Mouse (Mus musculus) heart, embryonic 16.5 days (tissue): ENCODE measurements at regions not wholly inside any gene's neighbourhood (a gene's known extent, or its start where the extent isn't known, plus 50 kb on each side); places are given as distances from the start of the nearest gene placed in this dataset.
"Not testable (repeated sequence)": the region's sequence is repeated elsewhere in the genome, so short reads cannot be mapped to it uniquely, and the experiment has no call there.

Experiments
- ATAC-seq: fragments of 200-750 bp; cut with Nextera tagmentation; replicated peaks from 2 replicates; pipeline ENCODE4 v1.8.0; 2017; ENCODE audit warnings: moderate number of reproducible peaks; ENCODE audit not compliant: insufficient read depth, low FRiP score; ENCODE audit errors: extremely low read depth
- H3K27ac ChIP-seq: fragments of 300-500 bp; sonication (generic); 2 replicates; pipeline ENCODE4 v1.5.1; 2014; ENCODE audit warnings: mild to moderate bottlenecking, low read length, control low read depth, moderate library complexity
- H3K27me3 ChIP-seq: fragments of 300-500 bp; sonication (generic); 2 replicates; pipeline ENCODE4 v1.6.1; 2014; ENCODE audit warnings: low read length, mixed read lengths; ENCODE audit not compliant: control insufficient read depth, insufficient read depth
- H3K36me3 ChIP-seq: fragments of 300-500 bp; sonication (generic); 2 replicates; pipeline ENCODE4 v1.6.1; 2014; ENCODE audit not compliant: control insufficient read depth, insufficient read depth
- H3K4me1 ChIP-seq: fragments of 300-500 bp; sonication (generic); 2 replicates; pipeline ENCODE4 v1.6.1; 2014; ENCODE audit warnings: low read length, mixed read lengths; ENCODE audit not compliant: control insufficient read depth, insufficient read depth
- H3K4me2 ChIP-seq: fragments of 300-500 bp; sonication (generic); 2 replicates; pipeline ENCODE4 v1.6.1; 2014; ENCODE audit warnings: low read depth, mild to moderate bottlenecking, control low read depth, low read length
- H3K4me3 ChIP-seq: fragments of 300-500 bp; sonication (generic); 2 replicates; pipeline ENCODE4 v1.5.1; 2014; ENCODE audit warnings: mild to moderate bottlenecking, control low read depth, low read length
- H3K9ac ChIP-seq: fragments of 300-500 bp; sonication (generic); 2 replicates; pipeline ENCODE4 v1.6.1; 2014; ENCODE audit warnings: low read length, control low read depth
- H3K9me3 ChIP-seq: fragments of 300-500 bp; sonication (generic); replicated peaks from 2 replicates; pipeline ENCODE4 v1.6.1; 2016; ENCODE audit warnings: low read length; ENCODE audit not compliant: control insufficient read depth
- WGBS: fragments of 180-500 bp; shearing (Covaris S2); extraction: QIAGEN DNeasy Blood & Tissue Kit; methylation state at CpG from one replicate; pipeline ENCODE4 v1.1.7; 2014; 5-methylcytosine and 5-hydroxymethylcytosine counted together

DNA sequence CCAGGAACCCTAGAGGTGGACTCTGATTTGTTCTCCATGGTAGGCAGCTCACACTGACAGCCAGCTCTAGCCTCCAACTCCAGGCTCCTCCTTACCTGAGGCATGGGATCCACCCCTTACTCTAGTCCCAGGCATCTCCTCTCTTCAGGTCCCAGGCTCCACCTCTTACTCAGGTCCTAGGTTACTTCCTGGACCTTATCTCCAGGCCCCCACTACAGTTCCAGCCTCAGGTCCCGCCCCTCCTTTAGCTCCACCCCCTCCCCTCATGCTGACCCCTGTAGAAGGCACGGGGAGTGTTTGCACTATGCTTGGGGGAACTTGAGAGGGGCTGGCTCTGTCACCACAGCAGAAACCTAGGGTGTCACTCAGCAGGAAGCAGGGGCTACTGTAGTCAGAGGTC, 399.2 kb downstream of the Ptpru start:
- Histone ChIP-seq H3K4me2 (no peak overlapping the region), H3K27me3 (no peaks in the 10 kb centered on the region), H3K4me1 (no peaks in the 10 kb centered on the region), H3K4me3 (no peak overlapping the region), H3K9me3 (no peaks in the 10 kb centered on the region), H3K36me3 (no peaks in the 10 kb centered on the region), H3K9ac (no peak overlapping the region), H3K27ac (no peak overlapping the region)
- ATAC-seq, result no peak
- 17% methylated on average over 2 of the region's 2 CpGs for WGBS

DNA sequence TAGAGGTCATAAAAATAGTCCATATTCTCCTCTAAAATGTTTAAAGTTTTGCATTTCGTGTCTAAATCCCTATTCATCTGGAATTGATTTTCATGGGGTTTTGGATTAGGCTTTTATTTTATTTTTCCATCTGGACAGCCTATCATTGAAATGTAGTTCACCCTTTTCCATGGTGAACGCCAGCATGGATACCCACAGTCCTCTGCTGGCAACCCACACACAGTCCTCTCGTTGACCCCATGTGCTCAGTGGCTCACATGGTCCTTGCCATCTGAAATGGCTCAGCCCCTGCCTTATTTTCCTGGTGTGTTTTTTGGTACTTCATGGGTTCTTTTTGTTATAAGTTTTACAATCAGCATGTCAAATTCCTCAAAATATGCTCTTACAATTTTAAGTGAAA, 397.2 kb downstream of the Ptpru start:
- WGBS, result 75% methylated on average over 3 of the region's 3 CpGs

GRCm38 (mm10) chr4:131443518-131443917, 394.6 kb downstream of the Ptpru start:
- WGBS, result 54% methylated on average over 2 of the region's 2 CpGs
- no peaks in the 10 kb centered on the region for H3K36me3 ChIP-seq
- H3K4me3 ChIP-seq, result no peak overlapping the region
- ATAC-seq, result no peak
- no peak overlapping the region for H3K27ac ChIP-seq
- H3K4me1 ChIP-seq, result no peaks in the 10 kb centered on the region
- H3K9me3 ChIP-seq, result no peaks in the 10 kb centered on the region
- H3K27me3 ChIP-seq, result no peaks in the 10 kb centered on the region
- H3K9ac ChIP-seq, result no peak overlapping the region
- H3K4me2 ChIP-seq, result no peak overlapping the region

More for the DNA sequence above, 397.2 kb downstream of the Ptpru start:
- no peaks in the 10 kb centered on the region for H3K9me3 ChIP-seq
- H3K27ac ChIP-seq, result no peak overlapping the region
- ATAC-seq, result no peak
- H3K36me3 ChIP-seq, result no peaks in the 10 kb centered on the region
- no peak overlapping the region for H3K4me2 ChIP-seq
- H3K9ac ChIP-seq, result no peak overlapping the region
- H3K4me3 ChIP-seq, result no peak overlapping the region
- no peaks in the 10 kb centered on the region for H3K27me3 ChIP-seq
- no peaks in the 10 kb centered on the region for H3K4me1 ChIP-seq

GRCm38 (mm10) chr4:131450296-131450695, 387.8 kb downstream of the Ptpru start:
- not testable (repeated sequence) for H3K36me3 ChIP-seq, H3K27ac ChIP-seq, H3K4me2 ChIP-seq, H3K4me3 ChIP-seq, H3K4me1 ChIP-seq, H3K9ac ChIP-seq, H3K27me3 ChIP-seq, H3K9me3 ChIP-seq, ATAC-seq
- 74% methylated on average over 1 of the region's 1 CpGs for WGBS

DNA sequence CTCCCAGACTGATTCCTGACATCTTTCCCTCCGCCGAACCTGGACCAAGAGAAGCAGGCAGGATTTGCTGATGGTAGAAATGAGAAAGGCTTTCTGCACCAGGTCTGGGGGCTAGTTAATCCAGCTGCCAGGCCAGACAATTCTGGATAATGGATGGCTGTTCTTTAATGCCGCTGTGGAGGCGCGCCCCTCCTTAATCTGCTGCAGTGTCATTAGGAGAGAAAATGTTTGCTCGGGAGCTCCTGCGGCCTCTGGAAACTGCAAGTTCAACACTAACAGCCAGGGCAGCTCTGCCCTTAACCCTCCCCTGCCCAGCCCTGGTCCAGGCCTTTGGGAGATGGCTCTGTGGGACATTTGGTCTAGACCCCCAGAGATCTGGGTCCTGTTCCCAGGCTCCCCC, 380.5 kb downstream of the Ptpru start:
- no peak overlapping the region for H3K4me3 ChIP-seq
- H3K4me2 ChIP-seq, result no peak overlapping the region
- H3K27ac ChIP-seq, result no peak overlapping the region
- H3K9me3 ChIP-seq, result no peaks in the 10 kb centered on the region
- H3K4me1 ChIP-seq, result no peaks in the 10 kb centered on the region
- no peaks in the 10 kb centered on the region for H3K27me3 ChIP-seq
- ATAC-seq, result no peak
- WGBS, result 53% methylated on average over 7 of the region's 7 CpGs
- no peaks in the 10 kb centered on the region for H3K36me3 ChIP-seq
- no peak overlapping the region for H3K9ac ChIP-seq

GRCm38 (mm10) chr4:131459746-131460145, 378.3 kb downstream of the Ptpru start:
- Histone ChIP-seq H3K4me2 (no peak overlapping the region), H3K4me3 (no peak overlapping the region), H3K9ac (no peak overlapping the region), H3K4me1 (no peaks in the 10 kb centered on the region), H3K36me3 (no peaks in the 10 kb centered on the region), H3K9me3 (peaks cover 3% of the 10 kb centered on the region; the same call in 1 of the 2 replicates), H3K27ac (no peak overlapping the region), H3K27me3 (no peaks in the 10 kb centered on the region)
- no peak for ATAC-seq
- WGBS, result 71% methylated on average over 5 of the region's 5 CpGs

DNA sequence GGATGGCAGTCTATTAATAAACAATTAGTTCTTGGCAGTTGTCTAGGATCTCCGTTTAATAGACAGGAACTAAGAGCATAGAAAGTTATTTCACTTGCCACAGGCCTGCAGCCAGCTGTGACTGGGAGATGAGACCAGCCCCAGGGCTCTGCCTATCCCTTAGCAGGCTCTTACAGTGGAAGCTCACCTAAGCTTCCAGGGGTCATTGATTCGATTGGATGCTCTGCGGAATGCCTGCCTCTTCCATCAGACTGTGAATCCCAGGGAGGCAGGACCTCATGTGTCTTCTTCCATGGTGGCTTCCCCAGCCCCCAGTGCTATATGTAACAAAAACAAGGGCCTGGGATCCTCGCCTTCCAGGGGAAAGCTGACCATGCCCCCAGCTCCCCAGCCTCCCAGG, 376.8 kb downstream of the Ptpru start:
- Histone ChIP-seq H3K4me1 (no peaks in the 10 kb centered on the region), H3K9ac (no peak overlapping the region), H3K4me2 (no peak overlapping the region), H3K27me3 (no peaks in the 10 kb centered on the region), H3K4me3 (no peak overlapping the region), H3K36me3 (no peaks in the 10 kb centered on the region), H3K27ac (no peak overlapping the region), H3K9me3 (peaks cover 9% of the 10 kb centered on the region)
- no peak for ATAC-seq
- WGBS, result 53% methylated on average over 4 of the region's 4 CpGs

GRCm38 (mm10) chr4:131461728-131462127, 376.4 kb downstream of the Ptpru start:
- no peak for ATAC-seq
- peaks cover 9% of the 10 kb centered on the region for H3K9me3 ChIP-seq
- WGBS, result 75% methylated on average over 7 of the region's 7 CpGs

GRCm38 (mm10) chr4:131475023-131475422, 363.1 kb downstream of the Ptpru start:
- no peak overlapping the region for H3K9ac ChIP-seq
- H3K9me3 ChIP-seq, result 0 out of 2 replicates have a peak, but pooled peaks cover 3% of the 10 kb centered on the region
- no peak for ATAC-seq
- no peak overlapping the region for H3K27ac ChIP-seq
- WGBS, result 52% methylated on average over 6 of the region's 6 CpGs
- H3K36me3 ChIP-seq, result no peaks in the 10 kb centered on the region
- no peaks in the 10 kb centered on the region for H3K4me1 ChIP-seq
- H3K4me3 ChIP-seq, result no peak overlapping the region
- H3K4me2 ChIP-seq, result no peak overlapping the region
- H3K27me3 ChIP-seq, result no peaks in the 10 kb centered on the region

More at GRCm38 (mm10) chr4:131461728-131462127, 376.4 kb downstream of the Ptpru start:
- Histone ChIP-seq H3K4me2 (no peak overlapping the region), H3K9ac (no peak overlapping the region), H3K4me3 (no peak overlapping the region), H3K27ac (no peak overlapping the region), H3K27me3 (no peaks in the 10 kb centered on the region), H3K36me3 (no peaks in the 10 kb centered on the region), H3K4me1 (no peaks in the 10 kb centered on the region)

- Histone ChIP-seq H3K27ac (no peak overlapping the region), H3K27me3 (no peaks in the 10 kb centered on the region), H3K9ac (no peak overlapping the region), H3K9me3 (no peaks in the 10 kb centered on the region), H3K4me3 (no peak overlapping the region), H3K4me2 (no peak overlapping the region), H3K4me1 (no peaks in the 10 kb centered on the region), H3K36me3 (no peaks in the 10 kb centered on the region)
- ATAC-seq, result no peak
- 59% methylated on average over 9 of the region's 9 CpGs for WGBS
Measured at GRCm38 (mm10) chr4:131478923-131479322, 359.2 kb downstream of the Ptpru start.
